Mouse (Mus musculus) G1E (cell line): Measurements from ENCODE around the gene Polr2a.

ENCODE experiments used
- CTCF ChIP-seq: IDR thresholded peaks from 2 replicates; pipeline ENCODE4 v1.5.1; 2012; ENCODE audit warnings: low read depth, low read length, inconsistent platforms, mixed read lengths
- GATA1 ChIP-seq: IDR thresholded peaks from 2 replicates; pipeline ENCODE4 v1.6.1; 2012; ENCODE audit warnings: borderline replicate concordance, low read length, inconsistent platforms, mixed read lengths
- GATA2 ChIP-seq: IDR thresholded peaks from 2 replicates; pipeline ENCODE4 v1.6.1; 2012; ENCODE audit warnings: low read depth, low read length, inconsistent platforms, borderline replicate concordance
- TAL1 ChIP-seq: conservative IDR thresholded peaks from 2 replicates; pipeline ENCODE4 v1.6.1; 2012; ENCODE audit warnings: low read depth, low read length, inconsistent platforms, mixed read lengths

- TF ChIP-seq CTCF (no peak), GATA1 (no peak), TAL1 (no peak), GATA2 (no peak)
Observed at GRCm38 (mm10) chr11:69757303-69758089, 941 bp downstream of the Polr2a start.
